Mouse (Mus musculus) stomach, embryonic 15.5 days (tissue): Measurements from ENCODE around the gene Theg. TPM values are rescaled to one million over a fixed set of nuclear protein-coding genes. Genes with fewer than 3 reads are reported as not detected.

Experiments
- ATAC-seq: fragments of 200-750 bp; cut with Nextera tagmentation; 2 replicates; pipeline ENCODE4 v1.8.0; 2017; ENCODE audit warnings: low read depth, moderate number of reproducible peaks, moderate TSS enrichment; ENCODE audit not compliant: insufficient read depth, low FRiP score
- H3K27ac ChIP-seq: fragments of 300-500 bp; sonication (generic); 2 replicates; pipeline ENCODE4 v1.5.1; 2015; ENCODE audit warnings: mild to moderate bottlenecking, inconsistent platforms
- H3K27me3 ChIP-seq: fragments of 300-500 bp; sonication (generic); replicated peaks from 2 replicates; pipeline ENCODE4 v1.6.1; 2015; ENCODE audit warnings: inconsistent platforms
- H3K36me3 ChIP-seq: fragments of 300-500 bp; sonication (generic); 2 replicates; pipeline ENCODE4 v1.6.1; 2015; ENCODE audit warnings: inconsistent platforms
- H3K4me1 ChIP-seq: fragments of 300-500 bp; sonication (generic); 2 replicates; pipeline ENCODE4 v1.6.1; 2015; ENCODE audit warnings: inconsistent platforms
- H3K4me2 ChIP-seq: fragments of 300-500 bp; sonication (generic); 2 replicates; pipeline ENCODE4 v1.6.1; 2015; ENCODE audit warnings: mild to moderate bottlenecking, inconsistent platforms
- H3K4me3 ChIP-seq: fragments of 300-500 bp; sonication (generic); replicated peaks from 2 replicates; pipeline ENCODE4 v1.5.1; 2015; ENCODE audit warnings: inconsistent platforms
- H3K9ac ChIP-seq: fragments of 300-500 bp; sonication (generic); 2 replicates; pipeline ENCODE4 v1.6.1; 2015; ENCODE audit warnings: inconsistent platforms
- H3K9me3 ChIP-seq: fragments of 300-500 bp; sonication (generic); 2 replicates; pipeline ENCODE4 v1.6.1; 2016; ENCODE audit warnings: inconsistent platforms
- WGBS: fragments of 180-500 bp; shearing (Covaris S2); methylation state at CpG from one replicate; pipeline ENCODE4 v1.1.7; 2015; 5-methylcytosine and 5-hydroxymethylcytosine counted together
- polyA plus RNA-seq: library from polyadenylated mRNA; unstranded; fragments of >200 nt; fragmentation: Nextera tagmentation; extraction: Ambion mirVana; gene quantifications from 2 replicates; pipeline ENCODE4 v1.2.1, GENCODE M21; 2015

Theg gene
- polyA plus RNA-seq, 1 experiment from 2014 or later = not detected

DNA sequence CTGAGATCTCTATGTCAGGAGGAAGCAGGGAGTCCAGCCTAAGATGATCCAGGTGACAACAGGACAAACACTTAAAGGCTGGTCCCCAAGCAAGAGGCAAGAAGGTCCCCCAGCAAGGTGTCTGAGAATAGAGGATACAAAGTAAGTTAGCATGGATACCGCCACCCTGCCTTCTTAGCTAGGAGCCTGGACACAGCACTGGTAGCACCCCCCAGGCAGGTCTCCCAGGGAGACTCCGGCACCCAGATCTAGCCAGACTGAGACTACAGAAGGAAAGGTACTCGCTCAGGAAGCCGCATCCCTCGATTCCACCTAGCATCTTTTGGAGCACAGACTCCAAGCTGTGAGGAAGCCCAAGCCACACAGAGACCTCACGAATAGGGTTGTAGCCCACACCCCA, 34.0 kb downstream of the Theg start:
- H3K36me3 ChIP-seq = peaks cover 17% of the 10 kb centered on the region
- no peak for ATAC-seq
- H3K27ac ChIP-seq = no peak overlapping the region
- peak overlapping the region; percentile 78 for H3K4me2 ChIP-seq
- 89% methylated on average over 6 of the region's 6 CpGs for WGBS
- no peaks in the 10 kb centered on the region for H3K27me3 ChIP-seq
- H3K4me1 ChIP-seq = peaks cover 22% of the 10 kb centered on the region
- H3K9ac ChIP-seq = no peak overlapping the region
- H3K4me3 ChIP-seq = peak overlapping the region; percentile 79
- no peaks in the 10 kb centered on the region for H3K9me3 ChIP-seq

DNA sequence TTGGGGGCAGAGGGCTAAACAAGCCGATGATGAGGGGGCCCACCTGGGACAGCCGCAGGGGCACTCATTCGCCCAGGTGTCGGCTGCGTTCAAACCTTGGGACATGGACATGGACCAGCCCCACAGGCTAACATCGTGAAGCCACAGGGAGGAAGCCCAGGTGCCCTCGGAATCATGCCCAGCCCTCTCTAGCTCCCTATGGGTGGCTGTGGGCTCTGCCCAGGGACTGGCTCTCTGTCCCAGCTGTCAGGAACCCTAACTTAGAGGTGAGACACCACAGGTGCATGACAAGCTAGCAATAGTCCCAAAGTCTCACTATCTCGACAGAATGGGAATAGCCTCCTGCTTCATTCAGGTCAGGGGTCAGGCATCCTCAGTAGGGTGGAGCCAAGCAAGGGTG, 34.6 kb downstream of the Theg start:
- Histone ChIP-seq H3K4me2 (no peak overlapping the region), H3K9ac (no peak overlapping the region), H3K36me3 (peaks cover 22% of the 10 kb centered on the region), H3K27ac (no peak overlapping the region), H3K4me1 (peaks cover 22% of the 10 kb centered on the region), H3K27me3 (no peaks in the 10 kb centered on the region), H3K4me3 (no peak overlapping the region), H3K9me3 (no peaks in the 10 kb centered on the region)
- WGBS = 76% methylated on average over 8 of the region's 8 CpGs
- no peak for ATAC-seq

DNA sequence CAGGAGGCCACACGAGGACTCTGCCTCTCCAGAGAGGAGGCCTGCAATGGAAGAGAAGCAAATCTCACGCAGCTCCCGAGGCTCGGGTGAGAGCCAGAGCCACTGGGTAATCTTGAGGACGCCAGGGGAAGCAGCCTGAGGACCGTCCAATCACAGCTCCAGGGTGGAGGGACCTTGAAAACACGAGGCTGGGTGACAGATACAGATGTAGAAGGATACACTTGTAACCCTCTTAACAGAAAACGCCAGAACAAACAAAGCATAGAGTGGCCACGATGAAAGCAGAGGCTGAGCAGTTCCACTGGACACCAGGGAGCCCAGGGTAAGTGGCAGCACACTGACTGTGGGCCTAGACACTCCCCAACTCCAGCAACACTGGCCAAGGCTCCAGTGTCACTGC, 36.8 kb downstream of the Theg start:
- H3K4me2 ChIP-seq = no peak overlapping the region
- no peaks in the 10 kb centered on the region for H3K27me3 ChIP-seq
- H3K36me3 ChIP-seq = peaks cover 37% of the 10 kb centered on the region
- peaks cover 22% of the 10 kb centered on the region for H3K4me1 ChIP-seq
- 73% methylated on average over 9 of the region's 9 CpGs for WGBS
- no peak overlapping the region for H3K9ac ChIP-seq
- no peak overlapping the region for H3K4me3 ChIP-seq
- H3K9me3 ChIP-seq = no peaks in the 10 kb centered on the region
- no peak overlapping the region for H3K27ac ChIP-seq
- no peak for ATAC-seq

DNA sequence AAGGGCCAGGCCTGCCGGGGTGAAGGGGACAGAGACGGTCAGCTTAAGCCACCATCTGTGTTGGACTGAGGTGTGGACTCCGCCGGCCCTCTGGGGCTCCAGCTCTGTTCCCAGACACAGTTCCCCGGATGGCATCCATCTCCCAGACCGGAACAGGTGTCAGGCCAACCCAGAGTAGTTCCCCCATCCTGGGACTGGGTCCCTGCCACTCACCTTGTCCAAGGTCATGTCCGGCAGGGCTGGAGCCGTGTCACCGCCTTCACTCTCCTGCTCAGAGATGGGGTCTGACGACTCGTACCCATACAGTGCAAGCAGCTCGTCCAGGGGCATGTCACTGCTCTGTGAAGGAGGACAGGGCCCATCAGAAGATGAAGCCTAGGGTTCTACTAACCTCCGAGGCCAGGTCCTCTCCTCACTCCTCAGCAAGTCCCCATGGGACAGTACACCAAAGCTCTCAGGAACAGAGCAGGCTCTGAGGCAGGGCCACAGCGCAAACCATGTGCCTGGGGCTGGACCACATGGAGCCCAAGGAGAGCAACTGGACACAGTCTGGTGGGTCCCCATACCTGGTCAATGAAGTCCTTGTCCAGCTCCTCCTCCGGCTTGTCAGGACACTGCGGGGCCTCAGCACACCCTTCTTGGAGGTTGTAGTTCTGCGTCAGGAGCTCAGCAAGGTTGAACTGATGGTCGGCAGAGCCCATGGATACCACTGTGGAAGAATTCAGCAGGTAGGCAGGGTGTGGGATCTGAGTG, 38.0 kb downstream of the Theg start:
- no peak for ATAC-seq
- no peak overlapping the region for H3K27ac ChIP-seq
- no peaks in the 10 kb centered on the region for H3K9me3 ChIP-seq
- no peaks in the 10 kb centered on the region for H3K27me3 ChIP-seq
- H3K4me3 ChIP-seq = no peak overlapping the region
- H3K4me1 ChIP-seq = peaks cover 20% of the 10 kb centered on the region
- 93% methylated on average over 18 of the region's 18 CpGs for WGBS
- H3K4me2 ChIP-seq = no peak overlapping the region
- peaks cover 46% of the 10 kb centered on the region for H3K36me3 ChIP-seq
- H3K9ac ChIP-seq = no peak overlapping the region

DNA sequence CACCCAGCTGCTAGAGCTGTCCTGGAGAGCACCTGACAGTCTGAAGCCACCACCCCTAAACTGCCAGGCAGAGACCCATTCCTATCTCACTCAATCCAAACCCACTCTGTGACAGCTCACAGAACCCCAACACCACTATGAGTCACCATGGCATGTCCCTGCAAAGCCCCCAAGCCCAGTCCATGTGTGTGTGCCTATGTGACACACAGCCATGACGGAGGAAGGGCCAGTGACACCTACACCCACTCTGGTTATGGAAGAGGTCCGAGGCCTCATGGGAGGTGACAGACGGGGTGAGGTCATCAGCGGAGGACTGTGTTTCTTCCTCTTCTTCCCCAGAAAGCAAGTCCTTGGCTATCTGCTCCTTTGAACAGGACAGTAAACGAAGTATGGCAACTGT, 38.6 kb downstream of the Theg start:
- ATAC-seq = no peak
- H3K27me3 ChIP-seq = no peaks in the 10 kb centered on the region
- no peaks in the 10 kb centered on the region for H3K9me3 ChIP-seq
- no peak overlapping the region for H3K4me2 ChIP-seq
- H3K27ac ChIP-seq = no peak overlapping the region
- no peak overlapping the region for H3K4me3 ChIP-seq
- 92% methylated on average over 5 of the region's 5 CpGs for WGBS
- peaks cover 14% of the 10 kb centered on the region; the same call in 1 of the 2 replicates for H3K4me1 ChIP-seq
- H3K9ac ChIP-seq = no peak overlapping the region
- peaks cover 51% of the 10 kb centered on the region for H3K36me3 ChIP-seq

DNA sequence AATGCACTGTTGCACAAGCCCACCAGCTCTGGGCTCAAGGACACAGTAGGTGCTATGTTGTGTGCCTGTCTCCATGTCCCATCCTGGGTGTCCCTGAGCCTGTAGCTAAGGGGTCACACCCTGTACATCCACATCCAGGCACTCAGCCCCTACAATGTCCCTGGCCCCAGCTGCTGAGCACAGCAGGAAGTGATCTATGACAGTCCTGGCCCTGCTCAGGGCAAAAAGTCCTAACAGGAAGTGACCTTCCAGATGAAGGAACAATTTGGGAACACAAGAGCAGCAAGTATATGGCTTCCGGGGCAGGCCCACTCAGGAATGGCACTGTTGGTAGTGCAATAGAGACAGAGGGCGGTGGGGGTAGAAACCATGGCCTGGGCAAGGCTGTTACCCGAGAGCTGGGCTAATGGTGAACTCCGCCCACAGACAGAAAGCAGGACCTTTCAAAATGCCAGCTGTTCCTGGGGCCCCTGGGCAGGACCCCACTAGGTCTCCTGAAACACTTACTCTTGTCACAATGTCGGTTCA, 39.9 kb downstream of the Theg start:
- WGBS = 76% methylated on average over 5 of the region's 5 CpGs
- ATAC-seq = no peak
- H3K27ac ChIP-seq = no peak overlapping the region
- H3K9me3 ChIP-seq = no peaks in the 10 kb centered on the region
- H3K4me3 ChIP-seq = no peak overlapping the region
- no peak overlapping the region for H3K9ac ChIP-seq
- 0 out of 2 replicates have a peak, but pooled peaks cover under 1% of the 10 kb centered on the region for H3K4me1 ChIP-seq
- H3K27me3 ChIP-seq = no peaks in the 10 kb centered on the region
- peaks cover 59% of the 10 kb centered on the region for H3K36me3 ChIP-seq
- H3K4me2 ChIP-seq = no peak overlapping the region

DNA sequence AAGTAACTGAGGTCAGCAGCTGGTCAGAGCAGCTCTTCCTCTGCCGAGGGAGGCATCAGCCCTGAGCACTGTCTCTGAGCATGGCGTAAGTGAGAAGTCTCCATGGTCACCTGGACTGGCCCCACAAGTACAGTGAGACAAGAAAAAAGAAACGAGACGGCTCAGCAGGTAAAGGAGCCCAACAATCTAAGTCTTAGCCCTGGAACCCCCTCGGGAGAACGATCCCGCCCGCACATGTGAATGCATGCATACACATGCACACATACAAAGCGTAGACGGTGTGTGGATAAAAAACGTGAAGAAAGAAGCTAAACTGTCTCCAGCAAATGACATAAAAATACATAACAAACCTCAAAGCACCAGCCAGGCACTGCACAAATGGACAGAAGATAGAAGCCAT, 40.6 kb downstream of the Theg start:
- Histone ChIP-seq H3K27me3 (no peaks in the 10 kb centered on the region), H3K9me3 (no peaks in the 10 kb centered on the region), H3K36me3 (peaks cover 66% of the 10 kb centered on the region), H3K27ac (no peak overlapping the region), H3K4me1 (no peaks in the 10 kb centered on the region), H3K4me3 (no peak overlapping the region), H3K9ac (no peak overlapping the region), H3K4me2 (no peak overlapping the region)
- 87% methylated on average over 11 of the region's 11 CpGs for WGBS
- ATAC-seq = no peak

DNA sequence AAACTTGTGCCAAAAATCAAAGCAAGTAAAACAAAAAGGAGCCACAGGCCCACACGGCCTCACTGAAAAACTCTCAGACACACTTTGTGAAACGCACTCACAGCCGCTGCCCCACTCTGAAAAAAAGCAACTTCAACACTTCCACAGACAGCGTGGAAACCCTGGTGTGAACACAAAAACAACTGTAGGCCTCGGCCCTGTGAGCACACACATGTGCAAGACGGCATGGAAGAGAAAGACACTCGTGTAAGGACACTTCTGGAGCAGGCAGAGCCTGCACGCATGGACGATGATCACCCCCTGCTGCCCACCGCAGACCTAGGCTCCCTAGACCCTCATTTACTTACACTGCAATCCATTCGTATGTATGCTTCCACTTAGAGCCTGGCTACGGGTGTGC, 41.2 kb downstream of the Theg start:
- no peak for ATAC-seq
- no peak overlapping the region for H3K4me3 ChIP-seq
- peaks cover 71% of the 10 kb centered on the region for H3K36me3 ChIP-seq
- H3K4me2 ChIP-seq = no peak overlapping the region
- H3K27me3 ChIP-seq = no peaks in the 10 kb centered on the region
- H3K27ac ChIP-seq = no peak overlapping the region
- no peaks in the 10 kb centered on the region for H3K4me1 ChIP-seq
- no peak overlapping the region for H3K9ac ChIP-seq
- no peaks in the 10 kb centered on the region for H3K9me3 ChIP-seq
- 92% methylated on average over 12 of the region's 12 CpGs for WGBS

DNA sequence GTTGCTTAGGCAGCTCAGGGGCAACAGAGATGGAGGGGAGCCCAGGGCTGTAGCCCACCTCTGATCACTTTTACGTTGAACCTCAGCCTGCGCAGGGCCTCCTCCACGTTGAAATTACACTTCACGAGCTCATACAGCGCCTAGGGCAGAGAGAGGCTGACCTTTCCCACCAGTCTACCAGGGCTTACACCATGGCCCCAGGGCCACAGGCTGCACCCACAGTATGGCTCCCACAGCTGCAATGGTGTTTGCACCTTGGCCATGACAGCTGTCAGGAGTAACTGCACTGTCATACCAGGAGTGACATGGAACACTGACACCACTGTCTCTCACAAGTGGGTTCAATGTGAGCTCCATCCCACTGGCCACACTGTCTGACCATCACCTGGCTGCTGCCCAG, 42.5 kb downstream of the Theg start:
- no peak for ATAC-seq
- Histone ChIP-seq H3K4me1 (no peaks in the 10 kb centered on the region), H3K9me3 (no peaks in the 10 kb centered on the region), H3K27me3 (no peaks in the 10 kb centered on the region), H3K9ac (no peak overlapping the region), H3K36me3 (peaks cover 80% of the 10 kb centered on the region), H3K27ac (no peak overlapping the region), H3K4me2 (no peak overlapping the region), H3K4me3 (no peak overlapping the region)
- WGBS = 89% methylated on average over 5 of the region's 5 CpGs

DNA sequence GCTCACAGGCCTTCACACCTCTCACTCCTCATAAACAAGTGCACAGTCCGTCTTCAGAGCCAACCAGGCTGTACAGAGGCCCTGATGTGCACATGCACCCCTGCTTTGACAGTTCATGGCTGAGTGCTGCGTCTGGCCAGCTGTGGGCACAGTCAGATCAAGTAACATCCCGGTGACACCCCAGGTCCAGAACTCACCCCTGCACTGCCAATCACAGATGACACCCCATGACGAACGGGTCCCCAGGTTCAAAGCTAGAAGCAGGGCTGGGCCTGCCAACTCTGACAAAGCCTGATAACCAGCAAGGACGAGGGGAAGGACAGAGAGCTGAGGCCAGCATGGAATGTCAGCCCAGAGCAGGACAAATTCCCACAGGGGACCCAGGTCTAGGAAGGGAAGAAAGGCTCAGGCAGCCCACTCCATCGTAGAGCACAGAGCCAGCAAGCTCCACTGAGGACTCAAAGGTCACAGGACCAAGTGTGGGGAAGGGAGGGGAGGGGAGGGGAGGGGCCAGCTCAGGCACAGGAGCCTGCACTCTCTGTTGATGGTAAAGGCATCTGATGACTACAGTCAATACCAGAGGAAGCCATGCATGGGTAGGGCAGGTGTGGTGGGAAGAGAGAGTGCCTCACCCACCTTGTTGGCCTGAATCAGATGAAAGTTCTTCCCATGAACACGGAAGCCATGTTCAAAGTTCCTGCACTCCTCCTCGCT, 43.1 kb downstream of the Theg start:
- no peak overlapping the region for H3K4me2 ChIP-seq
- no peak overlapping the region for H3K4me3 ChIP-seq
- ATAC-seq = no peak
- H3K36me3 ChIP-seq = peaks cover 77% of the 10 kb centered on the region
- H3K4me1 ChIP-seq = no peaks in the 10 kb centered on the region
- H3K9me3 ChIP-seq = no peaks in the 10 kb centered on the region
- H3K27me3 ChIP-seq = no peaks in the 10 kb centered on the region
- no peak overlapping the region for H3K27ac ChIP-seq
- 72% methylated on average over 9 of the region's 9 CpGs for WGBS
- no peak overlapping the region for H3K9ac ChIP-seq

DNA sequence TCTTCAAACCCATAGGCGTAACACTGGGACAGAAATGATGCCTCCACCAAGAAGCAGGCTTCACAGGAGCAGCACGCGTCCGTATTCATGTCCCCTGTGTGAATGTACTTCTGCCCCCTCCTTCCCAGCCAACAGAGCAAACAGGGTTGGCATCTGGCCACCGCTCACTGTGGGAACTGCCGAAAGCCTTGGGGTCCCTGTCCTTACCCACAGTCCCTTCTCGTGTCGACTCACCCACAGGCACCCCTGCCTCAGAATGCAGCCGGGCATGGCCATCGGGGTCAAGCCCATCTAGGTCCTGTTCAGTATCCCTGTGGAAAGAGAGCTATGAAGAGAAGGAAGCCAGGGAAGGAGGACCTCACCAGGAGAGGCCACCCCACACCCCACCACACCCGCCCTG, 45.0 kb downstream of the Theg start:
- H3K27me3 ChIP-seq = no peaks in the 10 kb centered on the region
- 91% methylated on average over 11 of the region's 11 CpGs for WGBS
- H3K36me3 ChIP-seq = peaks cover 63% of the 10 kb centered on the region
- H3K4me1 ChIP-seq = no peaks in the 10 kb centered on the region
- no peak overlapping the region for H3K27ac ChIP-seq
- no peaks in the 10 kb centered on the region for H3K9me3 ChIP-seq
- no peak overlapping the region for H3K9ac ChIP-seq
- no peak for ATAC-seq
- no peak overlapping the region for H3K4me3 ChIP-seq
- H3K4me2 ChIP-seq = no peak overlapping the region

DNA sequence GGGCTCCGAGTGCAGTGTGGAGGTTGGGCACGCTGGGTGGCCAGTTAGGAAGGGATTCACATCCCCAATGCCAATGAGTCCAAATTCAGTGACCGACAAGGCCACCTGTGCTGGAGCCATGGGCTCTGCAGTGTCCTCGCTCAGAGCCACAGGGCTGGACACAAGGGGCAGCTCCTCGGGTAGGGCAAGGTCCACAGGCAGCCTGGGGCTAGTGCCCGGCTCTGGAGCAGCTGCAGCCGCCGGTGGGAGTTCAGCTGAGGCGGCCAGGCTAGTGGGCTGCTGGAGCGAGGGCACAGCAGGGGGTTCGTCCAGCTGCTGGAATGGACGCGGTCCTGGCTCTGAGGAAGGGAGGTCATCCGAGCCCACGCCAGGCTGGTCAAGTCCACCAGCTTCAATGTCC, 45.6 kb downstream of the Theg start:
- no peak overlapping the region for H3K4me2 ChIP-seq
- H3K36me3 ChIP-seq = peaks cover 57% of the 10 kb centered on the region
- H3K9ac ChIP-seq = no peak overlapping the region
- H3K27me3 ChIP-seq = no peaks in the 10 kb centered on the region
- no peak overlapping the region for H3K27ac ChIP-seq
- ATAC-seq = no peak
- no peak overlapping the region for H3K4me3 ChIP-seq
- no peaks in the 10 kb centered on the region for H3K4me1 ChIP-seq
- WGBS = 90% methylated on average over 15 of the region's 15 CpGs
- H3K9me3 ChIP-seq = no peaks in the 10 kb centered on the region
